Mouse (Mus musculus): ENCODE results near the gene Cep295nl. TPM values are rescaled to one million over a fixed set of nuclear protein-coding genes. Genes with fewer than 3 reads are reported as not detected.
A peak's percentile ranks its signal among the peaks of the same experiment; 100 is the strongest.

Cep295nl gene
- polyA plus RNA-seq, 1 experiment from 2014 or later, result 0.20 TPM

GRCm38 (mm10) chr11:118347911-118348310, 5.6 kb upstream of the Cep295nl start:
- H3K27ac ChIP-seq (ENCODE audit: low read length), result no peak overlapping the region

DNA sequence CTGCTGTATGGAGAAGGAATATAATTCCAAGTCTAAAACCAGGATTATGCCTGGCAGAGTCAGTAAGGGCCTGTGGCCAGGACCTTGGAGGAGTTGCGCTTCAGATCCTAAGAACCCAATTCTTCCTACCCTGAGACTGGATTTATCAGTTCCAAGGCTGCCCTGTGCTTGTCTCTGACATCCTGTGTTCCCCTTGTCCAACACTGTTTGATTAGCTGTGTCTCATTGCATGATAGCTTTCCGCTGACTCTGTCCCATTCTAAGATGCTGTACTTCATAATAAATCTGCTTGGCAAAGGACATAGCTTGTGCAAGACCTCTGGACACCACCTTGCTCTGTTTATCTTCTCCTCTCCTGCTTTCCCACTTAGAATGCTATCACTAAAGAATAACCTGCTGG, 5.1 kb upstream of the Cep295nl start:
- H3K9me3 ChIP-seq (ENCODE audit: control insufficient read depth, low read length), result no peaks in the 10 kb centered on the region
- ATAC-seq, result no peak
- no peak overlapping the region for H3K4me3 ChIP-seq (ENCODE audit: low read length)
- H3K4me1 ChIP-seq (ENCODE audit: control insufficient read depth, insufficient read depth, low read length), result peaks cover 29% of the 10 kb centered on the region
- H3K27me3 ChIP-seq (replicated peaks; ENCODE audit: control insufficient read depth, insufficient read depth, low read length), result no peaks in the 10 kb centered on the region
- no peak overlapping the region for H3K9ac ChIP-seq (ENCODE audit: low read depth, low read length)
- no peak overlapping the region for H3K4me2 ChIP-seq (ENCODE audit: low read depth, low read length)
- WGBS, result 94% methylated on average over 2 of the region's 2 CpGs
- H3K36me3 ChIP-seq (ENCODE audit: control insufficient read depth, insufficient read depth, low read length), result no peaks in the 10 kb centered on the region
- no peak overlapping the region for H3K27ac ChIP-seq (ENCODE audit: low read length)

More at GRCm38 (mm10) chr11:118347911-118348310, 5.6 kb upstream of the Cep295nl start:
- Histone ChIP-seq H3K27me3 (replicated peaks; ENCODE audit: control insufficient read depth, insufficient read depth, low read length) (no peaks in the 10 kb centered on the region), H3K9ac (ENCODE audit: low read depth, low read length) (no peak overlapping the region), H3K4me3 (ENCODE audit: low read length) (no peak overlapping the region), H3K4me2 (ENCODE audit: low read depth, low read length) (no peak overlapping the region), H3K9me3 (ENCODE audit: control insufficient read depth, low read length) (no peaks in the 10 kb centered on the region), H3K4me1 (ENCODE audit: control insufficient read depth, insufficient read depth, low read length) (peaks cover 29% of the 10 kb centered on the region), H3K36me3 (ENCODE audit: control insufficient read depth, insufficient read depth, low read length) (no peaks in the 10 kb centered on the region)
- ATAC-seq, result no peak
- 87% methylated on average over 12 of the region's 12 CpGs for WGBS

DNA sequence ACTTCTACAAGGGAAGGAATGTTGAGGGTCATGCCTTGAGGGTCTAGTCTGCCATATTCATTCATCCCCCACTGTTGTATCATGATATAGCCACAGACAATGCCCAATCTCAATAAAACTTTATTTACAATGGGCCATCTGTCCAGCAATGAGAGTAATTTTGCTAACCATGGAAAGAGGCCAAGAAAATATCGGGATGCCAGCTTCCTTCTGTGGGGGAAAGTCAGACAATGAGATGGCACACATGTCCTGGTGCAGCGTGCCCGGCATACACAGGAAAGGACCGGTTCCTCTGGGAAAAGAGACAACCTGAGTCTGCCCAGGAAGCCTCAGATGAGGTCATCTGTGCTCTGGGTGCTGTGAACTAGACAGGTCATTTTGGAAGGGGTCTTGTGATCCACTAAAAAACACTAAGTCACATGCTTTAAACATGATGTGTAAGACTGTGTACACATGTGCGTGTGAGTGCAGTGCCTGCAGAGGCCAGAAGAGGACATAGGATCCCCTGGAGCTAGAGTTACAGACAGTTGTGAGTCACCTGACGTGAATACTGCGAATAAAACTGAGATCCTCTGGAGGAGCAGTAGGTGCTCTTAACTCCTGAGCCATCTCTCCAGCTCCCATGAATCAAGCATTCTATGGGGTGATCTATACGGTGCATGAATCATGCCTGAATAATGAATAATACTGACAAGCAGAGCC, 4.2 kb upstream of the Cep295nl start:
- WGBS, result 82% methylated on average over 8 of the region's 8 CpGs
- no peaks in the 10 kb centered on the region for H3K36me3 ChIP-seq (ENCODE audit: control insufficient read depth, insufficient read depth, low read length)
- H3K27me3 ChIP-seq (replicated peaks; ENCODE audit: control insufficient read depth, insufficient read depth, low read length), result no peaks in the 10 kb centered on the region
- H3K4me1 ChIP-seq (ENCODE audit: control insufficient read depth, insufficient read depth, low read length), result peaks cover 34% of the 10 kb centered on the region
- H3K9me3 ChIP-seq (ENCODE audit: control insufficient read depth, low read length), result no peaks in the 10 kb centered on the region
- 0 out of 2 replicates have a peak overlapping the region, but pooled peaks have one; percentile 9 for H3K27ac ChIP-seq (ENCODE audit: low read length)
- no peak overlapping the region for H3K4me3 ChIP-seq (ENCODE audit: low read length)
- no peak overlapping the region for H3K9ac ChIP-seq (ENCODE audit: low read depth, low read length)
- no peak overlapping the region for H3K4me2 ChIP-seq (ENCODE audit: low read depth, low read length)
- ATAC-seq, result no peak

DNA sequence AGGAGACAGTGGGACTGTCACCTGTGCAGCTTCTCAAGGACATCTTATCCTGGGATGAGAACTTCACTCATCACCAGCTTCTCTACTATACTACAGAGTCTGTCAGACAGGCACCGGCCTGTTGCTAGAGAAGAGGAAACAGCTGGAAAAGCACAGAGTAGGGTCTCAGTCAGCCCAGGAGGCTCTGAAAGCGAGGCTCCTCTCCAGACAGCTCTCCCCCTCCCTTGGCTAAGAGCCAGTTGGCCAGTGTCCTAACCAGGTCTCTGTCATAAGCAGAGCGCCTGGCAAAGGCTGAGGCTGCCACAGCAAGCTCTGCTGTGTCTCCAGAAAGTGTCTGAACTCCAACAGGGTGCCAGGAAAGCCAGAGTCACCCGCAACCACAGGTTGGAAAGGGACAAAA, 3.4 kb upstream of the Cep295nl start:
- 45% methylated on average over 4 of the region's 4 CpGs for WGBS
- Histone ChIP-seq H3K4me3 (ENCODE audit: low read length) (no peak overlapping the region), H3K9ac (ENCODE audit: low read depth, low read length) (no peak overlapping the region), H3K36me3 (ENCODE audit: control insufficient read depth, insufficient read depth, low read length) (no peaks in the 10 kb centered on the region), H3K4me2 (ENCODE audit: low read depth, low read length) (no peak overlapping the region), H3K27ac (ENCODE audit: low read length) (peak overlapping the region; percentile 9; the same call in 1 of the 2 replicates), H3K4me1 (ENCODE audit: control insufficient read depth, insufficient read depth, low read length) (peaks cover 34% of the 10 kb centered on the region), H3K27me3 (replicated peaks; ENCODE audit: control insufficient read depth, insufficient read depth, low read length) (no peaks in the 10 kb centered on the region), H3K9me3 (ENCODE audit: control insufficient read depth, low read length) (no peaks in the 10 kb centered on the region)
- ATAC-seq, result no peak; the same call in 1 of the 2 replicates

DNA sequence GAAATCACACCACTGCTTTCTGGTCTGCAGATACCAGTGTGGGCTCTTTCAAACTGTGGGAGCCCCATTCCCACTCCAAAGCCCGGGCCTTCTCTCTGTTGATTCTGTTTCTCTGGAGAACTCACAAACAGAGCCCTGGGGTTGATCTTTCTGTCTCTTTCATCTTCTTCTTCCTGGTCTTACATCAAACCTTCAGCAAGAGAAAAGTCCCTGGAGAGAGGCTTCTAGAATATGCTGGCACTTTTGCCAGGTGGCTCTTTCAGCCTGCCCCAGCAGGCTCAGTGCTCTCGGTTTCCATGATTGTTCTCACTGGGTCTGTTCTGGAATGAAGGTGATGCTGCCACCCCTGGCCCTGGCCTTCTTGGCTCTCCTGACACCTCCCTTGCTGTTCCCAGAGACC, 1.3 kb upstream of the Cep295nl start:
- Histone ChIP-seq H3K4me3 (ENCODE audit: low read length) (no peak overlapping the region), H3K27ac (ENCODE audit: low read length) (no peak overlapping the region), H3K36me3 (ENCODE audit: control insufficient read depth, insufficient read depth, low read length) (no peaks in the 10 kb centered on the region), H3K4me2 (ENCODE audit: low read depth, low read length) (no peak overlapping the region), H3K27me3 (replicated peaks; ENCODE audit: control insufficient read depth, insufficient read depth, low read length) (no peaks in the 10 kb centered on the region), H3K4me1 (ENCODE audit: control insufficient read depth, insufficient read depth, low read length) (peaks cover 24% of the 10 kb centered on the region), H3K9ac (ENCODE audit: low read depth, low read length) (no peak overlapping the region), H3K9me3 (ENCODE audit: control insufficient read depth, low read length) (no peaks in the 10 kb centered on the region)
- WGBS, result 69% methylated on average over 2 of the region's 2 CpGs
- ATAC-seq, result no peak

- 69% methylated on average over 8 of the region's 8 CpGs for WGBS
- Histone ChIP-seq H3K9me3 (ENCODE audit: control insufficient read depth, low read length) (no peaks in the 10 kb centered on the region), H3K27me3 (replicated peaks; ENCODE audit: control insufficient read depth, insufficient read depth, low read length) (no peaks in the 10 kb centered on the region), H3K9ac (ENCODE audit: low read depth, low read length) (no peak overlapping the region), H3K4me2 (ENCODE audit: low read depth, low read length) (no peak overlapping the region), H3K27ac (ENCODE audit: low read length) (no peak overlapping the region), H3K4me1 (ENCODE audit: control insufficient read depth, insufficient read depth, low read length) (peaks cover 4% of the 10 kb centered on the region; the same call in 1 of the 2 replicates), H3K36me3 (ENCODE audit: control insufficient read depth, insufficient read depth, low read length) (no peaks in the 10 kb centered on the region), H3K4me3 (ENCODE audit: low read length) (no peak overlapping the region)
- no peak for ATAC-seq
Observed at GRCm38 (mm10) chr11:118337491-118338168, 4.7 kb downstream of the Cep295nl start.

GRCm38 (mm10) chr11:118333431-118333830, 8.9 kb downstream of the Cep295nl start:
- no peak for ATAC-seq
- Histone ChIP-seq H3K4me3 (ENCODE audit: low read length) (no peak overlapping the region), H3K27me3 (replicated peaks; ENCODE audit: control insufficient read depth, insufficient read depth, low read length) (no peaks in the 10 kb centered on the region), H3K4me2 (ENCODE audit: low read depth, low read length) (no peak overlapping the region), H3K36me3 (ENCODE audit: control insufficient read depth, insufficient read depth, low read length) (no peaks in the 10 kb centered on the region), H3K27ac (ENCODE audit: low read length) (no peak overlapping the region), H3K9ac (ENCODE audit: low read depth, low read length) (no peak overlapping the region), H3K9me3 (ENCODE audit: control insufficient read depth, low read length) (no peaks in the 10 kb centered on the region), H3K4me1 (ENCODE audit: control insufficient read depth, insufficient read depth, low read length) (no peaks in the 10 kb centered on the region)
- WGBS, result 89% methylated on average over 17 of the region's 17 CpGs

- Histone ChIP-seq H3K36me3 (ENCODE audit: control insufficient read depth, insufficient read depth, low read length) (no peaks in the 10 kb centered on the region), H3K4me1 (ENCODE audit: control insufficient read depth, insufficient read depth, low read length) (peaks cover 3% of the 10 kb centered on the region; the same call in 1 of the 2 replicates), H3K4me2 (ENCODE audit: low read depth, low read length) (no peak overlapping the region), H3K4me3 (ENCODE audit: low read length) (no peak overlapping the region), H3K27me3 (replicated peaks; ENCODE audit: control insufficient read depth, insufficient read depth, low read length) (no peaks in the 10 kb centered on the region), H3K9ac (ENCODE audit: low read depth, low read length) (no peak overlapping the region), H3K9me3 (ENCODE audit: control insufficient read depth, low read length) (no peaks in the 10 kb centered on the region), H3K27ac (ENCODE audit: low read length) (no peak overlapping the region)
- ATAC-seq, result no peak
- WGBS, result 81% methylated on average over 11 of the region's 11 CpGs
Observed at GRCm38 (mm10) chr11:118332376-118332775, 9.9 kb downstream of the Cep295nl start.

GRCm38 (mm10) chr11:118330777-118331176, 11.5 kb downstream of the Cep295nl start:
- H3K27ac ChIP-seq (ENCODE audit: low read length), result no peak overlapping the region
- peaks cover 6% of the 10 kb centered on the region; the same call in 1 of the 2 replicates for H3K4me1 ChIP-seq (ENCODE audit: control insufficient read depth, insufficient read depth, low read length)
- WGBS, result 93% methylated on average over 16 of the region's 16 CpGs
- no peaks in the 10 kb centered on the region for H3K9me3 ChIP-seq (ENCODE audit: control insufficient read depth, low read length)
- no peak overlapping the region for H3K9ac ChIP-seq (ENCODE audit: low read depth, low read length)
- ATAC-seq, result no peak
- no peak overlapping the region for H3K4me3 ChIP-seq (ENCODE audit: low read length)
- H3K27me3 ChIP-seq (replicated peaks; ENCODE audit: control insufficient read depth, insufficient read depth, low read length), result no peaks in the 10 kb centered on the region
- H3K36me3 ChIP-seq (ENCODE audit: control insufficient read depth, insufficient read depth, low read length), result no peaks in the 10 kb centered on the region
- H3K4me2 ChIP-seq (ENCODE audit: low read depth, low read length), result no peak overlapping the region
